Mouse (Mus musculus) left cerebral cortex, adult 9 months (tissue): Measurements from ENCODE around the gene Med12l.
"Not testable (repeated sequence)": the region's sequence is repeated elsewhere in the genome, so short reads cannot be mapped to it uniquely, and the experiment has no call there.

Experiments
- DNase-seq, 2 experiments: peaks; one replicate each; pipeline ENCODE4 v3.0.0; 2022; ENCODE audit warnings: low spot score in 2 of 2

The Med12l gene

DNA sequence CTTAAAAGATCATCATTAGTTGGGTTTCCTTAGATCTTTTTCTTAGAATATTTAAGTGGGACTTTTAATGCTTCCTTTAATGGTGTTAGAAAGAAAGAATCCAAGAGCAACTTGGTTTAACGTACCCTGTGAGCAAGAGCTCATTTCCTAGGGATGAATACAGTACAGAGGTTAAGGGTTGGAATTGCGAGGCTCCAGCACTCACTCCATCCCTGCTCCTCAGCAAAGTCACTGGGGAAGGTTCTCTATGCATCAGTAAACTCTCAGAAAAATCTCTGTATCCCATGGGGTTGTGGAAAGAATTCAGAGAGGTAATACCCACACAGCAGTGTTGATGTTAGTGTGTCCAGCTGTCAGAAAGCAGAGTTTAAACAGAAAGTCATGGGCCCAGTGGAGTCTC is 134.5 kb downstream of the Med12l start:
- no peak for DNase-seq

DNA sequence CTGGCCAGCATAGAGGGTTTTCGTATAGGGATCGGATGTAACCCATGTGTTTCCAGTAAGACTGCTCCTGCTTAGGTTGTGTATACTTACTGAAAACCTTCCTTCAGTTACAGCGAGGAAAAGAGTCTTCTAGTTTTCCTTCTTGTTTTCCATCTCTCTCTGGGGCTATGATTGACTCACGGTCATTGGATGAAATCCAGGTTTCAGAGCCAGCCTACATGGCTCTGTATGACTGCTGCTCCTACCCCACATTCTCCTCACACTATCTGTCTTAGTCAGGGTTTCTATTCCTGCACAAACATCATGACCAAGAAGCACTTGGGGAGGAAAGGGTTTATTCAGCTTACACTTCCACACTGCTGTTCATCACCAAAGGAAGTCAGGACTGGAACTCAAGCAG is 135.3 kb downstream of the Med12l start:
- not testable (repeated sequence) for DNase-seq

DNA sequence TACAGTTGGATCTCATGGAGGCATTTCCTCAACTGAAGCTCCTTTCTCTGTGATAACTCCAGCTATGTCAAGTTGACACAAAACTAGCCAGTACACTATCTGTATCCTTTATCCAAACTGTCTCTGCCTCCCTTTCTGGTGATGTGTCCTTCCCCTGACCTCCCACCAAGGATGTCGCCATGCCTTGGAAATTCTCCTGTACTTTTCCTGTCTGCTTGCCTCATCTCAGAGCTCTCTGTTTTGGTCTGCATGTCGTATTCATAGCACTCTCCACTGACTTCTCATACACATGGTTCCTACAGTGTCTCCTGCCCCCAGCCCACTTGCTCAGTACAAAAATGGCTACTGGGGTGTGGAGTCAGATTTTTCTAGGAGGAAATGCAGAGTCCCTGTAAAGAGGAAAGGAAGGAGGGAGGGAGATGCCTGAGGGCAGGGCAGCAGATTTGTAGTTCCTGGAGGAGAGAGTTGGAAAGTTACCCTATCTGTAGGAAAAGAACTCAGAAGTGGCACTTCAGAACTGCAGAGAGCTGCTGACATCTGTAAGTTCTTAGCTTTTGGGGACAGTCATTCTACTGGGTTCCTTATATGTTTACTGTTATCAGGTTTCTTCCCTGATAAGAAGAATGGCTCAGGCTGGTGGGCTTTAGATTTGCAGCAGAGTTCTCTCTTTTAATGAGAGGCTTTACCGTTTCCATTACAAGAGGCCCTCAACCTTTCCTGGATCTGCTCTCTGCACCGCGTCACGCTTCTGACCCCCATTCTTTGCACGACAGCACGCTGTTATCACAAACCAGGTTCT is 136.1 kb downstream of the Med12l start:
- DNase-seq = no peak

DNA sequence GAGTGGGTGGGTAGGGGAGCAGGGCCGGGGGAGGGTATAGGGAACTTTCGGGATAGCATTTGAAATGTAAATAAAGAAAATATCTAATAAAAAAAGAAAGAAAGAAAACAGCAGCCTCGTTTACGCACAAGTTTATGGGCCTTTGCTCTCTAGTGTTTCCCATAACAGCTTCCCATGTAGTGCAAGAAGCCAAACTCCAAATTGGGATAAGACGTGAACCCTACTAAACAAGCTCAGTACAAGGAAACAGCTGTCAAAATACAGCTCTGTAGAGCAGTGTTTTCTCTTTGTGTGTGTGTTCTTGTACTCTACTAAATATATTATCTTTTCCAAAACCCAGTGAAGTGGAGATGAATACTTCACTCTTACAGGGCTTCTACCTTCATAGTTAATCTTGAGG is 139.6 kb downstream of the Med12l start:
- DNase-seq = no peak

DNA sequence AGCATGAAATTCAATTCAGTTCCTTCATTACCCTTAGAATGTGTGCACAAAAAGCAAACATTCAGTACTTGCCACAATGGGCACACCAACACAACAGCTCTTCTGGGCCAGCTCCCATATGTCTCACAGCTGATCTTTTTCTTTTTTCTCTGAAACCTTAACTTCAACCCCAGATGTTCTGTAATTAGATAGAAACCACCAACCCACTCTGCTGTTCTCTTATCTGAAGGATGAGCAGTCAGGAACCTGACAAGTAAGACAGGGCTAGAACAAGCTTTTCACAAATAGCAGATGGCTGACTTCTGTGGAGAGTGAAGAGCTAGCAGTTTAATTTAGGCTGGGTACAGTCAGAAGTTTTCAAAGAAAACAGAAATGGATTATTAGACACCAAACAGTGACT is 144.0 kb downstream of the Med12l start:
- DNase-seq = no peak

DNA sequence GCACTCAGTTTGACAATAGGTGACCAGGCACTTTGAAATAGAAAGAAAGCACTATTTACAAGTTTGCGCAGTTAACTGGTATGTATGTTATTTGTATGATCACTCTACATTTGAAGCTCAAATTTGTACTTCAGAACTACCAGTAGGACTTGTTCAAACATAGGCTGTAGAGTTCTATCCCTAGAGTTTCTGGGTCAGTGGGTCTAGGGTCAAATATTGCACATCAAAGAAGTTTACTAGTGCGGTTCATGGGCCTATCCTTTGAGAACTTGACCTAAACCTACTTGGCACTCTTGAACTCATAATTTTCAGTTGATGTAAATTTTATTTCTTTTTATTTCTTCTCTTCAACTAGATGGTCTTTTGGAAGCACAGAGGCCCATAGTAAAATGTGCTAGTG is 145.0 kb downstream of the Med12l start:
- no peak for DNase-seq

DNA sequence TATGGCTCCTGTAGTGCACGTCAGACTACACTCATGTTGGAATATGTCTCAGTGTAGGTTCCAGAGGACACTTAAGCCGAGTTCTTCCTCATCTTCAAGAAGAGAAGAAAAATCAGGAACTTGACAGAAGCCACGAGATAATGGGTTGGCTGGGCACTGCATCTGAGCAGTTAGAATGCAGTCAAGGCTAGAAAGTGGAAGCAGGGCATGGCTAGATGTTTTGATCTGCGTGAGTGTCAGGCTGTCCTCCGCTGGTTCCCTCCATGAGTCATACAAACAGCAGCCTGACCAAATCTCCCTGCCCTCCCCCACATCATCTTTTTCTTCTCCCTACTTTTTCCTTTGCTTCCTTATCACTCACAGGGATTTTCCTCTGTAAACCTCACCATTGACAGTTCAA is 147.8 kb downstream of the Med12l start, which contains the start of gene P2ry14:
P2ry14 (minus strand) TSS at position 195 of the 400 bp plus-strand sequence.
- no peak for DNase-seq

DNA sequence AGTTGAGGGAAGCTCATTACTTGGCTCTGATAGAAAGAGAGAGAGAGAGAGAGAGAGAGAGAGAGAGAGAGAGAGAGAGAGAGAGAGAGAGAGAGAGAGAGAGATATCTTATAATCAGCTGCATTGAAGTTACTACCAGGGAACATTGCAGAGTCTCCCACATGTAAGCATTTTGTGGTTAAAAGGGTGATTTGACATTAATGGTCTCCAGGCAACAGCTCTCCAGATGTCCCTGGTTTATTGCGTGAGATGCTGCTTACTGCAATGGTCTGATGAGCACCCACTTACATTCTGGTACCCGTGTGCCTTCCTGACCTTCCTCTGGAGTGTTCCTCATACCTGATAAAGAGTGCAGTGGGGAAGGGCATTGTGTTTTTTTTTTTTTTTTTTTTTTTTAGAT is 149.3 kb downstream of the Med12l start:
- DNase-seq = no peak

DNA sequence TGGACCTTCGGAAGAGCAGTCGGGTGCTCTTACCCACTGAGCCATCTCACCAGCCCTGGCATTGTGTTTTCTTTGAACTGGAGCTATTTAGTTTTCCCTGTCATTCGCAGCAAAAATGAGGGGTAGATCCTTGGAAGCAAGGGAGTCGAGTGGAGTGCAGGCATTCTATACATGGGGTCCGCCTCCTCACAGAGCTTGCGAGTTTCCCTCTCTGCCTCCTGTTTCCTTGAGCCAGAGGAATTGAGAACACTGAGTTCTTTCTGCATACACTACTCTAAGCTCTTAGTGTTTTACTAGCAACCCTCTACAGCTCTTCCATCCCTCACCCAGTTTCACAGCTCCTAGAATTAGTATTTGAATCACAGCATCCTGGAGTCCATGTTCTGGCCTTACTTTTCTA is 149.8 kb downstream of the Med12l start:
- peak; percentile 21 to 25 for DNase-seq

DNA sequence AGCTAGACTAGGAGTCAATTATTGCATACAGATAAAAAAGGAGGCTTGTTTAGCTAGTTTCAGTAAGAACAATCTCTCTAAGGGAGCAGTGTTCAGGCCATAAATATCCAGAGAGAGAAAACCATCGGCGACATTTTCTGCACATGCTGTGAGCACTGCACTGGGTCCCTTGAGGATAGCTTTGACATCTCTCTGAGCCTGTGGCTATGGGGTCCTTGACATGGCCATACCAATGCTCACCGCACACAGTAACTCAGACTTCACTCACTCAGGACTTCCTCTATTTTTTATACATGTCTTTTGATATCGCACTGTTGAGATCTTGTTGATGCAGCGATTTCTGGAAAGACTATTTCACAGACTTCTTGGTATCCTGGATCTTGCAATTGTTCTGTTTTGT is 151.4 kb downstream of the Med12l start:
- DNase-seq = no peak

DNA sequence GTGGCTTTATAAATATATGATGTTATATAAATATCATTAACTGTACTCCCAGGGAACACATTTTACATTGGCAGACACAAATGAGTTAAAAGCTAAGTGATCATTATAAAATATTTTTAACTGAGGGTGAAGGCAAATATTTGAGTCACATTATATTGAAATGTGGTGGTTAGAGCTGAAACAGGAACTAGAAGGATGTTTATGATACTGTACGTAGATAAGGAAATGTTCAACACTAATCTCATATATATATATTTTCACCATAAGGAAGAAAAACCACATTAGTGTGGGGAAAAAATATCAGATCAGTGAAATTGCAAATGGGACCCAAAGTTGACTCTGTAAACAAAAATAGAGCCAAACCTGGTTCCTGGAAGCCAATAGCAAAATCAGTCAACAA is 154.8 kb downstream of the Med12l start:
- DNase-seq = no peak

DNA sequence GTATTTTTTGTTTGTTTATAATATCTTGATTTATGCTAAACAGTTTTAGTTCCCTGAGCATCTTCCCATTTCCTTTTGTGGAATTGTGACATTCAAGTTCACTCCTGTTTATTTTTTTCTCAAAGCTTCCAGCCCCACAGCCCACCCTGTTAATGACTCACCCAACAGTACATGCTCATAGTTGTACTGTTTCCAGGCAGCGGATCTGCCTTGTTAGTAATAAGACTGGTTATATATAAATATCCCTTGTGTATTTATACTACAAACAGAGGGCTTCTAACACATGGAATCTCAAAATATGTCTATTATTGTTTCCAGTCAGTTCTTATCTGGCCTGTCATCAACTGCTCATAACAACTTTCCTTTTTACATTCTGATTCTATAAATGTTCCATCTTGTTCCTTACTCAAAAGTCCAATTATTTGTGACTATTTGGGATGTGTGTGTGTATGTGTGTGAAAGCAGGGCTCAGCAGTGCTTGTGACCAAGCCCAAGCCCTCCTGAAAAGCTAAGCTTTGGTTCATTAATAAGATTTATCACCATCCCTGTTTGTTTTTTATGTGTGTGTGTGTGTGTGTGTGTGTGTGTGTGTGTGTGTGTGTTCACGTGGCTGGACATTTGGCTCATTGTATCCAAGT is 161.9 kb downstream of the Med12l start:
- no peak for DNase-seq

DNA sequence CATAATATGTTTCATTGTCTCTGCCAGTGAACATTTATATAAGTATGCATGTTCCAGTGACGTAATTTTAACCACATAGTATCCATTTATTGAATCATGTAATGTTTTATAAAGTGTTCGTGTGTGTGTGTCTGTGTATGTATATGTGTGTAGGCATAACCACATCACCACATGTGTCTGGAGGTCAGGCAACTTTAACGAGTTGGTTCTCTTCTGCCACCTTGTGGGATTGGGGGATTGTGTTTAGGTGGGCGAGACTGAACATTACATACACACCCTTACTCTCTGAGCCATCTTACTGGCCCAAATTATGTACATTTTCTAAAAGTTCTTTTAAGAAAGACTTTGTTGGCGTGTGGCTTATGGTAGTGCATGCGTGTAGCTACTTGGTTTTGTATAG is 162.9 kb downstream of the Med12l start:
- DNase-seq = no peak

DNA sequence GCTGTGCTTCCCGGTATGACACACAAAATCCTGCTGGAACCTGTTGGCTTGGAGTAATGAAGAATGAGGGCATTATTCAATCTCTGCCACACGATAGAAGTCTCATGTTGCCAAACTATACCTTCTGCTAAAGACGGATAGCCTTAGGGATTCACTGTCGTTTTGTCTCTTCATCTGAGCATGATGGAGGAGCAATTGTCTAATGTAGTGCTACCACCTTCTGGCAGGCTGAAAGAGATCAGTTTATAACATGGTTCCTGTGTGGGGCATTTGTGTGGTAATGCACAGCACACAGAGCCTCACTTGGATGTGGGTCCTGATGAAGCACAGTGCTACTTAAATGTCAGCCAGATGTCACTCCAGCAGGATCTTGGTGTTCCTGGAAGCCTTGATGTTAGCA is 163.6 kb downstream of the Med12l start:
- no peak for DNase-seq

DNA sequence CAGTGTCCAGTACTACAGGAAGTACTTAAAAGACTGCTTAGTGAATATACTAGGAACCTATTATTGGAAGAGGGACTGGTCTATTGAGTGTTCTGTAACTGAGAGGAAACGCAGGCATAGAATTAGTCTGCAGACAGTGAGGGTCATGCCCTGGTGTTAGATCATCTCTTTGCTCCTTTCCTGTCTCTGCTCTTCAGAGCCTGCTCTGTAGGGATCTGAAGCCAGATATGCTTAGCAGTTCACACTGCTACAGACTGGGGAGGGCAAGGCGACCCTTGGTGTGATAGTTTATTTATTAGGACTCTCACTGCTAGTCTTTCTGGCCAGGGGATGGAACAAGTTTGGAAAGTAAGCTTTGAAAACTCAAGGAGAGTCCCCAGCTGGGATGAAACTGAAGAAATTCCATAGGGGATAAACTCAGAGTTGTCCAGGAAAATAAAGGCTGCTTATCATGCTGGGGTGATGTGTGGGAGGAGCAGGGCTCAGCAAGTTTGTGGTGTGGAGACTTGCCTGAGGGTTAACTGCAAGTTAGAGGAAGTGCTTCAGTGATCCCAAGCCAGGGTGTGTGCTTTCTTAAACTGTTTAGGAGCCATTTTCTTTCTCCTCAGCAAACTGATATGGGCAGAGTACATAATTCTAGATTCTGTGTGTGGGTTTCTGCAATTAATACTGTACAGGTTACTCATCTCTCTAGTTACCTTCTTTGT is 164.4 kb downstream of the Med12l start:
- no peak for DNase-seq

DNA sequence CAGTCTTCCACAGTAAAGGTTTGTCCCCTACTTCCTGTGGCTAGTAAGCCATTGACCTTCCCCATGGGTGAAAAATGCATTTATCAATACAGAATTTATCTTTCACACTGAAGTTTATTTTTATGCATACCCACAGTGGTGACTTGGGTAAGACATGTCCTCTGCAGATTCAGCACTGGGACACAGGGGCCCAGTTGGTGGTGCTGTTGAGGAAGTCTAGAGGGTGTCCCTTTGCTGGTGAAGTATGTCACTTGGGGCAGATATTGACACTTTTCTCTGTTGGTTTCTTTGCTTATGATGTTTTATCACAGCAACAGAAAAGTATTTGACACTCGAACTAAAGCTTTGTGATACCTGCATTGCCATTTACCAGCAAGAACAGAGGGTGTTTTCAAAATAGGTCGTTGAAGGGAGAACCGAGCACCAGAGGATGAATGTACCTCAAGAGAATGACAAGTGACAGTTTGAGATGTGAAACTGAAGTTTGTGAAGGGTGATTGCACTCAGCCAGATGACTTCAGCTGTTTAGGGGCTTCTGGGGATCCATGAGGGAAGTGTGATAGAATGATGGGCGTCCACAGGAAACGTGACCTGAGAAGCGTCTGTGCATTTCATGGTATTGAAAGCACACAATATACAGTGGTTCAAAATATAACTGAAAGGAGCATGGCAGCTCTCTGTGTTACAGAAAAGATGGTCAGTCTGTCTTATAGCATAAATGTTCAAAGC is 169.0 kb downstream of the Med12l start:
- DNase-seq = no peak

DNA sequence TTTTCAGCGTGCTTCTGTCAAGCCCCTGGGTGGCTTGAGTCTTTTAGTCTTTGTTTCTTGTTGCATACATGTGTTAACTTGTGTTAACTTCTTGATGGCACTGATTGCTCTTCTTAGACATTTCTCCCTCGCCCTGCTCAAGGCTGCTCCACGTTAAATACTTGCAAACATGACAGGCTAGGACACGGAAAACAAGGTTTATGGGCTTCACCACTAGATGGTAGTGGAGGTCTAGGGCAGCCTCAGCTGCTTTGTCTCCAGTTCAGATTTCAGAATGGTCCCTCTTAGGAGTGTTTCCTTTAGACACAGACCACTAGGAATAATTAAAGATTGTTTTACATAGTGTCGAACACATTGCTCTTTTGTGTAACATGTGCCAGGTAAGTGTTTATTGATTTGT is 169.6 kb downstream of the Med12l start:
- DNase-seq = peak in 1 of 2 experiments; percentile 66

DNA sequence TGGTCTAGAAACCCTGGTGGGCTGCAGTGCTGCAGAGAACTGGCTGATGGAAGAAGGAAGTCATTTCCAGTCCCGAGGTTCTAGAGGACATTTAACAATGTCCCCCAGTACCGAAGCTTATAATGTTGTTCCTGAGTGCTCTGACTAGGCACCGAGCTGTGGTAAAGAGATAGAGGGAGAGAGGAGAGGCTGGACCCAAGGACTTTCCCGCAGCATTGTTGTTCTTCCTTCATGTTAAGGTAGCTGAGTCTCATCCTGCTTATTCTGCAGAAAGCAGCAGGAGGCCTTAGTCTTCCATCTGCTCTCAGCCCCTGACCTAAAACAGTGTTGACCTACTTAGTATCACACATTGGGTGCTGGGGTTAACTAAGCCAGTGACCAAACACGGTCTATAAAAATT is 171.2 kb downstream of the Med12l start:
- DNase-seq = no peak

DNA sequence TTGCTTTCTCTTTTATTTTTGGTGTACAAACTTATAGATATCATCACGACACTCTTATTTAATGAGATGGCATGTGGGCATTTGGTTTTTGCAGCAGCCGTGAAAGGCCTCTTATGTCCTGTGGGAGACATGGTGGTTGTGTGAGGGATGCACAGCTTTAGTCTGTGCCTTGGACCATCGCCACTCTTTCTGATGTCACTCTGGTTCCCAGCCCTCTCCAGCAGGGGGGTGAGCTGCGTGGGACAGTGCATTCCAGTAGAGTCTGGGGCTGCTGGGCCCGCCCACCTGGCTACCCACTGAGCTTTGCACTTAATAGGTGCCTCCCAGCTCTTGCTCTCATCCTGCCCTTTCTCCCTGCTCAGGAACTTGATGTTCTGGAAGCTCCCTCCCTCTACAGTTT is 175.5 kb downstream of the Med12l start:
- no peak for DNase-seq

DNA sequence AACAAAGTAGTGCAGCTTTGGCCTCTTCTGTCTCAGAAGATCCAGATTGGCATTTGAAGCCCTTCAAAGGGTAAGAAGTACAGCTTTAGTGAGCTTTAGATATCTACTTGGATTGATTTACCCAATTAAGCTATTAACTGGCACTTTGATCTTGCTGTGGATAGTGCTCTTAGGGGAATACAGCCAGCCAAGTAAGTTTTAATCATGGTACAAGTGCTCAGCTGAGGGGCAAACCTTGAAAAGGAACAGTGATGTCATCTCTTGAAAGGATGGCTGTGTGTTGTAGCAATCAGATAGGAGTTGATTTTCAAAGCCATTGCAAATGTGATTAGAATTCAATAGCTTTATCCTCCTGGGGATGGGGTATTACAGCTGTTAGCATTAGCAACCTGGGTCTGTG is 176.5 kb downstream of the Med12l start:
- no peak for DNase-seq

DNA sequence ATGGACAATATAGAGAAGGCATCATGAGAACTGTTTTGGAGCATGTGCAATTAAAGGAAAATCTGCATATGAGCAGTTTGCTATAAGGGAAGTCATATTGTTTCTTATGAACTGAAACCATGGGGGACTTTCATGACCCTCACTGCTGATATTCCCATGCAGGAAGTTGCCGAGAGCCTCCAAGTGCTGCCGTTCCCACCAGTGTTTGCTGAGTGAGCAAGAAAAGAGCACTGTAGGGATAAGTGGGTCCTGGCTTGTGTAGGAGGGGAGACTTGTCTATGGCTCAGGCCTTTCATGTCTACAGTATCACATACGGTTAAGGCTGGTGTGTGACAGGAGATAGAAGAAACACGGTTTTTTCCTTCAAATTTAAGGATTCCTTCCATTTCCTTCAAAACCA is 180.0 kb downstream of the Med12l start:
- DNase-seq = no peak

DNA sequence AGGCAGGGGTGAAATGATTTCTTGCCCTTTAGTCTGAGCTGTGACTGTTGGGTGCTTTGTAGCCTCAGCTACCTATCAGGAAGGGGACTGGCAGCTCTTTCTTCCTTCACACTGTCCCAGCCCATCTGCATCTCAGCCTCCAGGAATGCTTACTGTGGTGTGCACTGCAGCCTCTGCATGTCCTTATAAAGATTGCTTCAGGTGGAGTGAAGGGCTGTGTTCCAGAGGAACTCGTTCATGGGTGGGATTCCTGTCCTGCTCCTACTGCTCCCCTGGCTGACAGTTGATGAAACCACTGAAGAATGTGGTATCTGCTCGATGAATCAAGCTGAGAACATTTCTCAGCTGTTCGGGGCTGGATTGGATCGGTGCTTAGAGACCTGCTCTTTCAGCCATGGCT is 181.7 kb downstream of the Med12l start:
- DNase-seq = no peak
